Mouse (Mus musculus) B cell, adult 2 months (primary cell): Measurements from ENCODE around the gene Gmip.

Source experiments
- DNase-seq, 2 experiments: peaks; one replicate each; pipeline ENCODE4 v3.0.0; 2022

Gene Gmip

DNA sequence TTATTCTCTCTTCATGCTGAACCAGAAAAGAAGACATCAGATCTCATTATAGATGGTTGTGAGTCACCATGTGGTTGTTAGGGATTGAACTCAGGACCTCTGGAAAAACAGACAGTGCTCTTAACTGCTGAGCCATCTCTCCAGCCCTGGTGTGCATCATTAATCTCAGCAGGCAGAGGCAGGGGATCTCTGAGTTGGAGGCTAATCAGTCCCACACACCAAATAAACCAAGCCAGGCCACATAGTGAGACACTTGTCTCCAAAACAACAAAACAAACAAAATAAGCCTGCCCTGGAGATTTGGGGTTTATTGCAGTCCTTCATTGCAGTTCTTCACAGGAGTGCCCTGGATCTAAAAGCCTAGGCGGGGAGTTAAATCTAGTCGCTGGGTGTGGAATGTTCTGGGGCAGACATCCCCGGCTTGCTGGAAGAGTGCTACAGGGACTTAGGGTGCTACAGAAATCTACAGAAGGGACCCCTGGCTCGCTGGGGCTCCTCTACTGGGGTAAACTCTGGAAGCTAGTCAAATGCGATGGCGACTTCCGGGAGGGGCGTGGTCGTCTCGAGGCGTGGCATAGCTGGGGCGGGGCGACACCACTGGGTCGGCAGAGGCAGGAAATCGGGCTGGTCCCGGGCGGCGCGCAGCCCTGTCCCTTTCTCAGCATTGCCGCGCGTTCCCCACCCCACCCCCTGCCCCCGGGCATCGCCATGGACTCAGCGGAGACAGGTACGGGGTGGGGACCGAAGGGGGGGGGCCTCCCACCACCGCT, at the start of gene Gmip:
Gene Gmip, plus strand, starts transcription at position 586 of the 770 bp plus-strand sequence.
- peak; percentile 96 to 97 for DNase-seq

DNA sequence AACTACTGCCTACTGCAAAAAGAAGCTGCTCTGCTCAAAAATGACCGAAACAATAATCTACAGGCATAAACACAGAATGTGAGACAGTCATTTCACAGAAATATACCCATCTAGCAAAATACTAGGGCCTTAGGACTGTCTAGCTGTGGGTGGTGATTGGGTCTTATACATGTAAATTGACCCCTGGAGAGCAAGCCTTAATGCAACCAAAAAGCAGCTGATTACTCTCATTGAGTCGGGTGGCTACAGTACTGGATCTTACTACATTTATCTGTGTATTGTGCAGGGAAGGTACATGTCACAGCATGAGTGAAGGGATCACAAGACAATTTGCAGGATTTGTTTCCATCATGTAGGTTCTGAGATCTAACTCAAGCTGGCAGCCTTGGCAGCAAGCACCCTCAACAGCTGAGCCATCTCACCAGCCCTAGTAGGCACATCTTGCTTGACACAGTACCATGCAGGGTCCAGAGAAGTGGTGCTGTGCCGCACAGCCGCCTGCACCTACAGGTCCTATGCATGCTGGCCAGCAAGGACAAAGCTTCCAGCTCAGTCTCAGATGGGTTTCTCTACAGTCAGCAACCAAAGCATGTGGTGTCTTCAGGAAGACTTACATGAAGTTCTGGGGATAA, 46.5 kb upstream of the Gmip start:
- DNase-seq, result no peak

DNA sequence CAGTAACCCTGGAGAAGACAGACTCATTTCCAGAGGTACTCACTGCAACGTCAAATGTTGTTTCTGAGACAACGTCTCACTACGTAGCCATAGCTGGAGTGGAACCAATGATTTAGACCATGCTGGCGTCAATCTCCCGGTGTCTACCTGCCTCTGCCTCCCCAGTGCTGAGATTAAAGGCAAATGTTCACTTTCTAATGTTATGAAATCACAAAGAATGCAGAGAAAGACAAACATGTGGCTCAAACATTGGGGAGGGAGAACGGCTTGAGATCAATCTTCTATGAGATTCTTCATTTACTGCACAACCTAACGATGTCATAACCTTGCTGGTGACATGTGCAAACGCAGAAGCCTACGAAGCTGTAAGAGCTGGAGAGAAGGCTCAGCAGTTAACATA, 37.3 kb upstream of the Gmip start:
- no peak for DNase-seq

DNA sequence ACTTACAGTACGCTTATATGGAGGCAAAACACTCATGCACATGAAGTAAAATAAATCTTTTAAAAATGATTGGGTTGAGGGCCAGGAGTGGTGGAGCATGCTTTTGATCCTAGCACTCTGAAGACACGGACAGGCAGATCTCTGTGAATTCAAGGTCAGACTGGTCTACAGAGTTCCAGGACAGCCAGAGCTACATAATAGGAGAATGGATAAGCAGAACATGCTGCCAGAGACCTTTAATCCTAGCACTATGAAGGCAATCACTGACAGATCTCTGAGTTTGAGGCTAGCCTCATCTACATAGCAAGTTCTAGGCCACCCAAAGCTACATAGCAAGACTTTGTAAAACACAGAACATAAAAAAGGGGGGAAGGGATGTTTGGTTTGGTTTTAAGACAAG, 36.4 kb upstream of the Gmip start:
- DNase-seq, result no peak

DNA sequence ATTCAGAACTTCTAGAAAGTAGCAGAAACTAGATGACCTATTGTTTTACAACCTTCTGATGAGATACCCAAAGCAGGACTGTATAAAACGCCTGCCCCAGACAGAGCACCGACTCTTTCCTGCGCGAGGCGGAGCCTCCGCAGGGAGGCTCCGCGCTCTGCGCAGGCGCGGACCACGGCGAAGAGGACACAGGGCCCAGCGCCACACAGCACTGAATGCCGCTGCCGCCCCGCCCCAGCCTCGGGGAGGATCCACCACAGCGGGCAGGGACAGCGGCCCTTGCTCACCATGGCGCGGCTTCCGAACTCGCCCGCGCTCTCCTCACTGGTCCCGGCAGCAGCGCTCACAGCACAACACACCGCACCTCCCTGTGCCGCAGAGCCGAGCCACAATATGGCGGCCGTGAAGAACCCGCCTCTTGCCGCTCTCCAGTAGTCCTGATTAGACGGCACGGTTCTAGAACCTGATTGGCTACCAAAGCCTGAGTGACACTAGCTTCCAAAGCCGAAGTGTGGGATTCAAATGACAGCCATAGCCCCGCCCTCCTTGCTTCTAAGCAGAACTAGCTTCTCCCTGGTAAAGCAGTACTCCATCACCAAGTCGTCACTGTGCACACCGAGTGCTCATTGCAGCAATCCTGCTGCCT, 33.9 kb upstream of the Gmip start, which contains the start of gene Gm20422:
Gene Gm20422, minus strand, starts transcription at position 384 of the 646 bp plus-strand sequence.
- DNase-seq, result peak; percentile 83 to 87

DNA sequence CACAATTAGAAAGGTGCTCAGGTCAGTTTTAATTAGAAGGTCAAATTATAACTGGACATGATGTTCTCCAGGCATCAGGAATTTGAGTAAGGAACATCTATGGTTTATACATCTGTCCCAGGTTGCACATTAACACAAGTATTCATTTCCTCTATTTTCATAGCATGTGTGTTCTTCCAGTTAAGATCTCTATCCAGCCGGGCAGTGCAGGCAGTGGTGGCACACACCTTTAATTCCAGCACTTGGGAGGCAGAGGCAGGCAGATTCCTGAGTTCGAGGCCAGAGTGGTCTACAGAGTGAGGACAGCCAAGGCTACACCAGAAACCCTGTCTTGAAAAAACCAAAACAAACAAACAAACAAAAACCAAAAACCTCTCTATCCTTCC, 33.3 kb upstream of the Gmip start:
- DNase-seq, result no peak

DNA sequence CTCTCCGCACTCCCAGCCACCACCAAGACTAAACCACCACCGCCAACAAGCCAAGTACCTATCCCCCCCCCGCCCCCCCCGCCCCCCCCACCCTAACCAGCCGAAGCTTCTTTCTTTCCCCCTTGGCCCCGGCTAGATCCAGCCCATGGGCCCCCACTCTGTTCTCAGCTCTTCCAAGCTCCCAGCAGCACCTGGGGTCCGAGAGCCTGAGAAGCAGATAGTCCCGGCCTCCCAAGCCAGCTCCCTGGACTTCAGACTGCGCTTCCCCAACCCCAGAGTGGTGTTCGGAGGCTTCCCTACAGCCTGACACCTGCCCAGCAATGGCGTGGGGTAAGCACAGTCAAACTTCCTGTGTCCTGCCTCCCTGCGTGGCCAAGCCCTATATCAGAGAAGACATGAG, 31.4 kb upstream of the Gmip start:
- no peak for DNase-seq

DNA sequence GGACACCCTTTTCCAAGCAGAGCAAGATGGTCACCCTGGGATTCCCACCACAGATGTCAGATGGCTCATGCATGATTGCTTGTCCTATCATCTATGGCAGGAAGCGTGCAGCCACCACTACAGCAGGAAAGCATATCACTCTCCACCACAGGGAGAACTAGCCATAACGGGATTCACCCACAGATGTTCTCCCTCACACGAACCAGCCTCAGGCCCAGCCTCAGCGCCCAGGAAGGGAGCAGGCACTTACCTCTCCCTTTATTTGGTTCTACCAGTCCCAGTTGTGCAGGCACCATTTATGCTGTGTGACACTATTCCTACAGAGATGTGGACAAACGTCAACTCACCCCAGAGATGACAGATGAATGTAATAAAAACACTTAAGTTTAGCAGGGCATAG, 19.4 kb upstream of the Gmip start:
- no peak for DNase-seq

DNA sequence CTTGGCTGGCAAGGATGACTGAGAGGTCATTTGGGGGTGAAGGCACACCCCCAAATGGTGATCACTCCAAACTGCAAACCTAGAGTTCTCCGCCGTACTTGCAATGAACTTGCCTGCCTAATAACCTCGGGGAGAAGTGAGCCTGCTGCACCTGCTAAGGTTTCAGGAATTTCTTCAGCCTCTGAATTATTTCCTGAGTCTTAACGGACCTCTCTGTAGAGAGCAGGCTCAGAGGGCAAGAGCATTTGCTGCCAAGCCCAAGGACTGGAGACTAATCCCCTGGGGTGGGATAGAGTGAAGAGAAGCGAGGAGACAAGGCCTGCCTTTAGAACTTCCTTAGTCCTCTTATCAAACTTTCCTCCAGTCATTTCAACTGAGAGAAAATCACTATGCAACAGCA, 18.7 kb upstream of the Gmip start:
- no peak for DNase-seq

DNA sequence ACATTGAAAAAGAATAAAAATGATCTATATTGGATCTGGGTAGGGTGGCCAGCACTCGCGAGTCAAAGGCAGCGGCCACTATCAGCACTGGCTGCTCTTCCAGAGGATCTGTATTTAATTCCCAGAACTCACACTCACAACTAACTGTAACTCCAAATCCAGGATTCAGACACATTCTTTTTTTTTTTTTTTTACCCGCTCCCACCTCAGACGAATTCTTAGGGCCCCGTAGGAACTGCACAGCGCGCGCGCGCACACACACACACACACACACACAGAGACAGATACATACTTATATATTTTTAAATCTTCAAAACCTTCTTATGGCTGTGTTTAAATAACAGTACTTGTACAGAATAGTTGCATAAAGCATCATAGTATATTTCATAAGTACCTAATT, 18.1 kb upstream of the Gmip start:
- DNase-seq, result no peak

DNA sequence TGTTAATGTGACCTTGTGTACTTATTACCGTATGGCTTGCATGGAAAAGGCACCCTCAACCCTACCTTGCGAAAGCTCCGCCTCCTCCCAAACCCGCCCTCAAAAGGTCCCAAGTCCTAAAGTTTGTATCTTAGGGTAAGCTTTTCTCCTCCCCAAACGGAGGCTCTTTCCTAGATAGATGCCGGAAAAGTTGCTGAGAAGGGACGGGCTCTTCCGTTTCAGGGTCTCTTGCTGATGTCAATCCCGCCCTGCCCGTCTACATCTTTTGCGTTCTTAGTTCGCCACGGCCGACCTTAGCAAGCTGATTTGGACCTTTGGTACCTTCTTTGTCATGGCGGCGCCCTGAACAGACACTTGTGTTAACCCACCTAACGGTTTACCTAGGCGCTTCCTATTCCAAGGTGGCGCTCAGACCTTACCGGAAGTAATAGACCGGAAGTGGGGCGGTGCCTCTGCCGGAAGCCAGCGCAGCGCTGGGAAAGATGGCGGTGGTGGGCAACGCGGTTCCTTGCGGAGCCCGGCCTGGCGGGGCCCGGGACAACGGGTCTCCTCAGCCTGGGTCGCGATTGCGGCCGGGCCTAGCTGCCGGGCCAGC, 17.6 kb upstream of the Gmip start, which contains the start of the genes Atp13a1 and Zfp866:
Gene Atp13a1, plus strand, starts transcription at position 391 of the 595 bp plus-strand sequence.
Gene Zfp866, minus strand, starts transcription at position 406 of the 595 bp plus-strand sequence.
- DNase-seq, result peak; percentile 93 to 94

DNA sequence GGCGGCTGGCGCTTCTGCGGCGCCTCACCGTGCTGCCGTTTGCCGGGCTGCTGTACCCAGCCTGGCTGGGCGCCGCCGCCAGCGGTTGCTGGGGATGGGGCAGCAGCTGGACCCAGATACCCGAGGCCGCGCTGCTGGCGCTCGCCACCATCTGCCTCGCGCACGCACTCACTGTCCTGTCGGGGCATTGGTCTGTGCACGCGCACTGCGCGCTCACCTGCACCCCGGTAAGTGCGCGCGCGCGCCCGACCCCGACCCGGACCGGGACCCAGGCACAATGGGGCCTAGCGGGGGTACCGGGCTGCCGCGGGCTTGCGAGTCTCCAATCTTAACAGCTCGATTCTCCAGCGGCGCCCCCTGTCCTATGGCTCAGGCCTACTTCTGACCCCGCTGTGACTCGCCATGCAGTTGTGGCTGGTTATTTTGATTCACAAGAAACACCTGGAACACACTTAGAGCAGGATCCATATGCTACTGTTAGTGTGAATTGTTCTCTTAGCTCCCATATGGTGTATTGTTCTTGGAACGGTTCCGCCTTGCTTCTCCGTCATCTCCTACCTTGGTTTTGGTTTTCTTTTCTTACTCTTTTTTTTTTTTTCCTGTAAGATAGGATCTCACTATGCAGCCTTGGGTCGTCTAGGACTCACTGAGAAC, 16.9 kb upstream of the Gmip start:
- no peak for DNase-seq

DNA sequence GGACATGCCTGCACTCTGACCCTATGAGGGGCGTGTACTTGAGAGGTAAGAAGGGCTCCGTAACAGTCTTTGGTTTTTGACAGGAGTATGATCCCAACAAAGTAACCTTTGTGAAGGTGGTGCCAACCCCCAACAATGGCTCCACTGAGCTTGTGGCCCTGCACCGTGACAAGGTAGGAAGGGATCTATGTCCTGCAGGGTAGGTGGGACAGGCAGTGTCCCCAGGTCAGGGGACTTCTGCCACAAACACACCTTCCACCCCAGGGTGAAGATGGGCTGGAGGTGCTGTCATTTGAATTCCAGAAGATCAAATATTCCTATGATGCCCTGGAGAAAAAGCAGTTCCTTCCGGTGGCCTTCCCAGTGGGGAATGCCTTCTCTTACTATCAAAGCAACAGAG, 14.8 kb upstream of the Gmip start:
- DNase-seq, result no peak

DNA sequence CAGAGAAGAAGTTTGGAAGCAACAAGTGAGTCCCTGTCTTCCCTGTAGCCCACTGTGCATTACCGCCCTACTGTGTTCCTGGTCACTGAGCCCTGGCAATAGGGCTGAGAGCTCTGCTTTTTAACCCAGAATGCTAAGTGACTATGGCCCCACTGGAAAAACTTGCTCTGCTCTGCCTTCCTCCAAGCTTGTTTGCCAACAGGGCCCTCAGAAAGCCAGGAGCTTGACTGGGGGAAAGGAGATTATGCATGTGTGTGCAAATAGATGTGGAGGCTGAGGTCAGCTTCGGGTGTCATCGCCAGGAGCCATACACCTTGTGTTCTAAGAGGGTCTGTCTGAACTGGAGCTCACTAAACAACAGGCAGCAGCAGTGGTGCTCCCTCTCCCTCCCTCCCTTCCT, 14.4 kb upstream of the Gmip start:
- DNase-seq, result no peak

DNA sequence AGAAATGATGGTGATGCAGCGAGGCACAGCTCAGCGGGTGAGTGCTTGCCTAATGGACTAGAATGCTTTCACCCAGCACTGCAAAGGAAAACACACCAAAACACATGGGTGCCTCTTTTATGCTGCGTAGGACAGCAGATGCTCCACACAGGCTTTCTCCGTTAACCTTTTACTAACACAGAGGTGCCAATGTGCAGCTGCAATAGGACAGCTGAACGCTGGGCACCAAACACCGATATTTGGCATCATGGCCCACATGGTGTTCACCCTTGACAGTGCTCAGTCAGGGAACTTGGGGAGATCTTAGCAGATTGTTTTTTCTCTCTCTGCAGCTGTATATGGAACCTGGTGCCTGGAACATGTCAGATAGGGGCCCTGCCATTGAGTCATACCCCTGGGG, 13.6 kb upstream of the Gmip start:
- no peak for DNase-seq

DNA sequence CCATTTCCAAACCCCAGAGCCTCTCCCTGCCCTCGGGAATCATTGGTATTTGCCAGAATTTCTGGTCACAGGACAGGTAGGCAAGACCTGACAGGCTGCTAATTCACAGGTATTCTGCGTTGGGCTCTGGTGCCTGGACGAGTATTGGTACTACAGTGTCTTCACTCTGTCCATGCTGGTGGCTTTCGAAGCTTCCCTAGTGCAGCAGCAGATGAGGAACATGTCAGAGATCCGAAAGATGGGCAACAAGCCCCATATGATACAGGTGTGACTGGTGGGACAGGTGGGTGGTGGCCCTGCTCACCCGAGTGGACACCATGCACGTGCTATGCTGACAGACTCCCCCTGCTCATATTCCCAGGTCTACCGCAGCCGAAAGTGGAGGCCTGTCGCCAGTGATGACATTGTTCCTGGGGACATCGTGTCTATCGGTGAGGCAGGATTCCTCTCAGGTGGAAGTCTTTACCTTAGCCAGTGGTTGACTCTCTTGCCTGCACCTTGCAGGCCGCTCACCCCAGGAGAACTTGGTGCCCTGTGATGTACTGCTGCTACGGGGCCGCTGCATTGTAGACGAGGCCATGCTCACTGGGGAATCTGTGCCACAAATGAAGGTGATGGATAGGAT, 11.6 kb upstream of the Gmip start:
- no peak for DNase-seq

DNA sequence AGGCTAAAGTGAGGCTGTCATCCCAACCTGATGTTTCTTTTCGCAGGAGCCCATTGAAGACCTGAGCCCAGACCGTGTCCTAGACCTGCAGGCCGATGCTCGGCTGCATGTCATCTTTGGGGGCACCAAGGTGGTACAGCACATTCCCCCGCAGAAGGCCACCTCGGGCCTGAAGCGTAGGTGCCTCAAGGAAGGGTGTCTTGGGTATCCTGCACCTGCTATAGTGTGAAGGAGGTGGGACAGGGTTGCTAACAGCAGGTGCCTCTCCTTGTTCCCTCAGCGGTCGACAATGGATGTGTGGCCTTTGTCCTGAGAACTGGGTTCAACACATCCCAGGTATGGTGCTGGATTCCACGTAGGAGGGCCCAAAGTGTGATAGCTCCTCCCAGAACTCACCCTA, 10.8 kb upstream of the Gmip start:
- no peak for DNase-seq

DNA sequence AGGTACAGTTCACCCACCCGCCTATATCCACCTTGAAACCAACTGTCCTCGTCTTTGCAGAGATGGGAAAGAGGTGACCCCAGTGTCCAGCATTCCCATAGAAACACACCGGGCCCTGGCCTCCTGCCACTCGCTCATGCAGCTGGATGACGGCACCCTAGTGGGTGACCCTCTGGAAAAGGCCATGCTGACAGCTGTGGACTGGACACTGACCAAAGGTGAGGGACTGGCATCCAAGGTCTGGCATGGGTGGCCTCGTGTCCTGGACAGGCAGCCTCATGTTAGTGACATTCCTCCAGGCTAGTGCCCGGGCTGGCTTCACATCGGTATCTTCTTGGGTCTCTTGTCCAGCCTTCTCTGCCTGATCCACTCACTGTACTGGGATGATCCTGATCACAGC, 9.2 kb upstream of the Gmip start:
- no peak for DNase-seq

DNA sequence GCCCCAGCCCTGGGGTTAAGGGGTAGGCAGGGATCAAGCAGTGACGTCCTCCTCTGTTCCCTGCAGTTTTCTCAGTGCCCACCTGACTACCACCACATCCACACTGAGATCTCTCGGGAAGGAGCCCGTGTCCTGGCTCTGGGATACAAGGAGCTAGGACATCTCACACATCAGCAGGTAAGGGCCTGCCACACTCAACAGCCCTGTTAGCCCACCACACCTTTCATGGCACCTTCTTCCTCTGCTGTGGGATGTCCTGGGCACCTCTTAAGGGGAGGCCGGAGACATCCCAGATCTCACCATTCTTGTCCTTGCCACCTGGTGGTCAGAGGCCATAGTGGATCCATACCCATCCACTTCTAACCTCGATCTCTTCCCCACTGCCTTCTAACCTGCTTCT, 8.5 kb upstream of the Gmip start:
- DNase-seq, result no peak

DNA sequence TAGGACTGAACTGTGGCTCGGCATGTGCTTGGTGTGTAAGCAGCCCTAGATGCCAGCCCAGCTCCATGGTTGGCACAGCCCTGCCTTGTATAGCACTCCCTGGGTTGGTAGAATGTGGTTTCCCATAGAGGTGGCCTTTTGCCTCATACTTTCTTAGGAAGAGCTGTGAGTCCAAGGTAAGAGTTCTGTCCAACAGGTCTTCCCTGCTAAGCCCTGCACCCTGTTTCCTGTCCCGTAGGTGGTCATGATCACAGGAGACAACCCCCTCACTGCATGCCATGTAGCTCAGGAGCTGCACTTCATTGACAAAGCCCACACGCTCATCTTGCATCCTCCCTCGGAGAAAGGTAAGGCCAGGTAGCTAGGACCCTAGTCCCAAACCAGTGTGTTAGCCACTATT, 6.7 kb upstream of the Gmip start:
- no peak for DNase-seq

DNA sequence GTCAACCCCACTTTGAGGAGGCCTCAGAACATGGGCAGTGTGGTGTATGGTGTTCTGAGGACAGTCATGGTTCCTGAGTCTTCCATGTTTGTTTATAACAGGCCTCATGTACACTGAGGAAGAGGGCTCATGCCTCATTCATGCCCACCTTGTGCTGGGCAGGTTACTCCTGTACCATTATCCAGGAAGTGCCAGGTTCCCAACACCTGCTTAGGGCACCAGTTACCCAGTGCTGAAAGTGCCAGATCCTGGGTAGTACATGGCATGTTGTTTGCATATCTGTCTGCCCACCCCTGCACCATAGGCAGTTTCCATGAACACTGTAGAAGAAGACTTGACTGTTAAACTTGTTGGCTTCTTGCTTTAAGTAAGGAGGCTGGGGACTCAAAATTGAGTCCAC, 6.3 kb upstream of the Gmip start:
- no peak for DNase-seq

DNA sequence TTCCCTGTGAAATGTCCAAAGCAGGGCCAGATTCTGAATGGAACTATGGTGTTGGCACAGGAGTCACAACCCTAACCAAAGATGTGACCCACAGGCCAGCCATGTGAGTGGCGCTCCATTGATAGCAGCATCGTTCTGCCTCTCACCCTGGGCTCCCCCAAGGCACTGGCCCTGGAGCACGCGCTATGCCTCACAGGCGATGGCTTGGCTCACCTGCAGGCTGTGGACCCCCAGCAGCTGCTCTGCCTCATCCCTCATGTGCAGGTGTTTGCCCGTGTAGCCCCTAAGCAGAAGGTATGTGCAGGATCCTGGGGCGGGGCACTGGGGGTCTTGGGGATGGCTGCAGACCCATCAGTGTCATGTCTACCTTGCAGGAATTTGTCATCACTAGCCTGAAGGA, 5.1 kb upstream of the Gmip start:
- DNase-seq, result no peak

DNA sequence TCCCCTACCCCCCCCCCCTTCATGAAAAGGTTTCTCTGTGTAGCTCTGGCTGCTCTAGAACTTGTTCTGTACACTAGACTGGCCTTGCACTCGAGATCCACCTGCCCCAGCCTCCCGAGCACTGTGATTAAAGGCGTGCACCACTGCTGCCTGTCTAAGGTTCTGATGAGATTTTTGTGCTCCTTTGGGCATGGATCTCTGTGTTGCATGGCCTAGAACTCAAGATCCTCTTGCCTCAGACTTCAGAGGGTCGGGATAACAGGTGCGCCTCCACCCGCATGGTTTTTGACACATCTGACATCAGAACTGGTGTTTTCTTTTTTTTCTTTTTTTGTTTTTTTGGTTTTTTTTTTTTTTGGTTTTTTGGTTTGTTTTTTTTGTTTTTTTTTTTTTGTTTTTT, 3.9 kb upstream of the Gmip start:
- DNase-seq, result no peak
